Mouse (Mus musculus): ENCODE measurements at regions not wholly inside any gene's neighbourhood (a gene's known extent, or its start where the extent isn't known, plus 50 kb on each side); places are given as distances from the start of the nearest gene placed in this dataset.

DNA sequence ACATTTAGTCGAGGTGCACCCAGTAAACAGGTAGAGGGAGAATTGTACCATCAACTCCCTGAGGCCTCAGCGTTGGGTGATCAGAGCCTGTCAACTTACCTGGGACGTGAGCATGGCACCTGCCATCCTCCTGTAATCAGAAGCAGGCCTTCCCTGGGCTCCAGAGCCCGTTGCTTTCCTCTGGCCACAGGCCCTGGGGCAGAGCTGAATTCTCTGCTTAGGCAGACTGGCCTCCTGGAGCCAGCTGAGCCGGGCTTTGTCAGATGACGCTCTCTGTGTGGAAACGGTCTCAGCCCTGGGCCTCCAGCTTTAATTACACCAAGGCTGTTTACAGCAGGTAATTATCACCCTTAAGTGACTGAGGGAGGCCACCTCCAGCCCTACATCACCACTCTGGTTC, 92.6 kb upstream of the Pmepa1 start:
- DNase-seq (ENCODE audit: low spot score), result no peak

DNA sequence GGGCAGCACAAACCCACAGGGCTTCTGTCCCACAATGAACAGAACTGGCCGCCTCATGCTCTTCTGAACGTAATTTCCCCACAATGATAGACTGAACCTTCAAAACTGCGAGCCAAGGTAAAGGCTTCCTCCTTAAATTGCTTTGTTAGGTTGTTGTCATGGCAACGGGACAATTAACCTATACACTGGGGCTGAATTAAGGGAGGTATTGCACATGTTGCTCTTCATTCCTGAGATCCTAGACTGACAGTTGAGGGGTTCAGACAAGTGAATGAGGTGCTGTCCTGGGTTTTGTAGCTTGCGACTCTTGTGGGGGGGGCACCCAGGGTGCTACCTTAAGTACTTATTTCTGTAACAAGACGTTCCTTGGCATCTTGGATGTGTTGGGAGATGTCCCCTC, 100.6 kb upstream of the Pmepa1 start:
- no peak for DNase-seq (ENCODE audit: low spot score)

DNA sequence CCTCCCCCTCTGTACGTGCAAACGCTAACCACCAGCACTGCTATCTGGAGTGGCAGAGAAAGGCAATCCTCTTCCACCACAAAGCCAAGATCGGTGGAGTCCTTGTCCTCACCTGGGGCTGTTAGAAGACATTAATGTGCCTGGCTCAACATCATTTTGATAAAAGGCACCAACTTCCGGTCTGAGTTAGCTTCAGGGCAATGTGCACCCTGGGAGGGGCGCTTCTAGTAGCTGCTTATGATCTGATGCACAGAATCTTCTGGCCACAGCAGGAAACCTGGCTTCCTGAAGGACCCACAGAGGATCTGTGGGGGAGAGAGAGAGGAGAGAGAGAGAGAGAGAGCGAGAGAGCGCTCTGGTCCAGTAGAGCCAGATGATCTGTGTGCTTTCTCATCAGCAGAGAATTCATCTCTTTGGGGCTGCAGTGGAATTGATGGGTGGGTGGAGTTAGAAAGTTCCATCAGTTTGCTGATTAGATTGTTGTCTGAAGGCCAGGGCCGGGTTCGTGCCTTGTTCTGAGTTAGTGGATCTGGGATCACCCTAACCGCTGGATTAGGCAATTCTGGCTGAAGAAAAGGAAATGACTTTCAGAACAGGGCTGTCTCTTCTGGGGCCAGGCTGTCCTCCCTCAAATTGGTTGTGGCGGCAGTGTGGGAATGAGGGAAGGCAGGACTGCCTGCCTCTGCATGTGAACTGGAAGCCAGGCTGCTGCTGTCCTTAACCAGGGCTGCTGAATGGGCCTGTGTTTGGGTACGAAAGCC, 101.3 kb upstream of the Pmepa1 start:
- DNase-seq (ENCODE audit: low spot score), result peak; percentile 58

DNA sequence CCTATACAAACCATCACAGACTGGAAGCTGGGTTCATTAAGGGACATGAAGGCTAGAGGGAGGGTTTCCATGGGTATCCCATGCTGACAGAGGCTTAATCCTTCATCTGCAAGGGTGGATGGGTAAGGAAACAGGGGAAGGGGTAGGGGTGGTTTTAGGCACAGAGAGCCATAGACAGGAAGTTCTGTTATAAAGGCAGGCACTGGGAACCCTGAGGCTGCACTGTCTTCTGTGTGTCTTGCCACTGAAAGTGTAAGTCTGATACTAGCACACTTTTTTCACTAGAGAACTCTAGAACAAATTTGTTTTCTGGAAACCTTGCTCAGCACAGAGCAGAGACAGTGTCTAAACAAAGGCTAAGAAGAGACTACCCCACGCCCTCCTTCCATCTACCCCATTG, 103.4 kb upstream of the Pmepa1 start:
- DNase-seq (ENCODE audit: low spot score), result no peak

DNA sequence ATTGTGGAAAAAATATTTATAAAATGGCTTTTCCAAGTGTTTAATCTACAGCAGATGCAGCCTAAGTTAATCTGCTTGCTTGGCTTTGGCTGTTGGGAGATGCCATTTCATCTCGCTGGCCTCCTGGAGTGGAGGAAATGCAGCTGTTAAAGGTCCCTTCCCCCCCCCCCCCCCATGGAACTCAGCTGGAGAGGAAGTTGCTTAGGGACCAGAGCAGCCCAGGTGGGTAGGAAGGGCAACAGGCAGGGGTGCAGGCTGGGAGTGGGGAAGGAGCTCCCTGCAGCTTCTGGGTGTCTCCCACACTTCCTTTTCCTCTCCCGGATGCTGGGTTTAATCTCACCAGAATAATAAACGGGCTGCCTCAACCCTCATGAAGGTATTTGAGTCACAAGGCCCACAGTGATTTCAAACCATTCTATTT, 104.0 kb upstream of the Pmepa1 start:
- DNase-seq (ENCODE audit: low spot score), result no peak

DNA sequence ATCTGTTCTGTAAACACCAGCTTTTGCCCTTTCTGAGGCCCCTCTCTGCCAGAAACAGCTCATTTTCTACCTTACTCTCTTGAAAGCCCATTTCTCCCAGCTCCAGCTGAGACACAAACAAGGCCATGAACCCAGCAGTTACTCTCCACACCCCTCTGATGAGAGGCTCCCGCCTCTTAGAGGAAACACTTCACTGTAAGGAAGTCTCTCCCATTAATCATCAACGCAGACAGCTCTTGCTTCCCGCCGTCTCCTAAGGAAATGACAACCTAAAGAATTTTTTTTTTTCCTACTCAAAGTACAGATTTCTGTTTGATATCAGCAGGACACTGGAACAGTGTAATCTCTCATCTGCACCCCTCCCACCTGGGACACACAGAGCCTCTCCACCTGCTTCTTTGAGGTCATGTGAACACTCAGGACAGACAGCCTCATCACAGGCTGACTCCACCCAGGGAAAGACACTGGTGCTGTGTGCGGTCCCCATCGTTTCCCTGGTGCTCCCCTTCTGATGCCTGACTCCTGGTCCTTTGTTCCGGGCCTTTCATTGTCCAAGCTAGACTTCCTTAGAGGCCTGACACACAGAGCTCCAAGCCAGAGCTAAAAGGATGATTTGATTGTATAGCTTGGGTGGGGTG, 106.0 kb upstream of the Pmepa1 start:
- DNase-seq (ENCODE audit: low spot score), result no peak

DNA sequence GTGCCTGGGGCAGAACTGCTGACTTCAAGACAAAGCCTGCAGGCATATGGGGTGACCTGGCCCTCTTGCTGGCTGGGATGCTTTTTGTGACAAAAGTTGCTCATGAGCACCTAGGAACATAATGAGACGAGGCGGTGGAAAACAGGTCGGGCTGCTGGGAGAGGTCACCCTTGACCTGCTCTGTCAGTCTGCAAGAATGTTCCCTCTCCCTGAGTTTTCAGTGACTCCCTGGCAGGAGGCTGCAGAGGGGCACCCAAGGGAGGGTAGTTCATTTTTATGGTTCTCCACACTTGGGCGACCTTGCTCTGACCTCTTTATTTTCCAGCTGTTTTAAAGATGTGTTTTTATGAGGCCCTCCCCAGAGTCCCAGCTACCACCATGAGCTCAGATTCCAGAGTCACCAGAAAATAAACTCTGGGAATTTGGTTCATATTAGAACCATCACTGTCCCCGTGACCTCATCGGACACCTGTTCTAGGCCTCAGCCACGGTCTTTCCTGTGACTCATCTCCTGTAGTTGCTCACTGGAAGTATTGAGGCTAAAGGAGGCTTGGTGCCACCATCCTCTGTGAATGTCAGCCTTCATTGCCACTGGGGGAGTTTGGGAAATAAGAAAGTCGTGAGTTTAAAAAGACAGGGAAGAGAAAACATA, 108.7 kb upstream of the Pmepa1 start:
- DNase-seq (ENCODE audit: low spot score), result no peak

DNA sequence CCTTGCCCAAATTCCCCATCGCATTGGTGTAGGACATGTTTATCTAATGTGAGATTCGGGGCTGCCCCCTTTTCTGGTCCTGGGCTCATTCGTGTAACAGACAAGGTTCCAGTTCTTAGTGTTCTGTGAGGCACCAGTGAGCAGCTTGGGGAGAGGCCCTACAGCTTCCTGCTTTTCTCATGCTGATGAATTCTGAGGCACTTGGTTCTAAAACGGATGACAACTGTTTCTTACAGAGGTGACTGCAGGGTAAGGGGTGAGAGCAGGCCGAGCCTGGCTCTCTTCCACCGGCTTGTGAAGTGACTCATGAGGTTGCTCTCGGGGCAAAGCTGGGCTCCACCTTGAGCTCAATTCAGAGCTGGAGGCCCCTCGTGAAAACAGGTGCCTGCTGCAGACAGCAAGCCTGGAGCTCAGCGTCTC, 109.4 kb upstream of the Pmepa1 start:
- peak; percentile 25 for DNase-seq (ENCODE audit: low spot score)

DNA sequence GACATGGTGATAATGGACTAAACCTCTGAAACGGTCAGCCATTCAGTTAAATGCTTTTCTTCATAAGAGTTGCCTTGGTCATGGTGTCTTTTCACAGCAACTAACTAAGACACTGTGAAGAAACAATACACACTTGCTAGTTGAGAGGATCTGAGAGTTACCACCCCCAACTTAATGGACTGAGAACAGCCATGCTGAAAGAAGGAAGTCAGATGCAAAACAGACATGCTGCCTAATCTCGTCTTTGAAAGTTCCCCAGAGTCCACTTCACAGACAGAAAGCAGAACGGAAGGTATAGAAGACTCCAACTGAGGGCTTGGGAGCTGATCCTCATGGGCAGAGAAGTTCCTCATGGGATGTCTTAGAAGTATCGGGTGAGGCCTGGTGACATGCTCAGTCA, 111.8 kb upstream of the Pmepa1 start:
- no peak for DNase-seq (ENCODE audit: low spot score)

DNA sequence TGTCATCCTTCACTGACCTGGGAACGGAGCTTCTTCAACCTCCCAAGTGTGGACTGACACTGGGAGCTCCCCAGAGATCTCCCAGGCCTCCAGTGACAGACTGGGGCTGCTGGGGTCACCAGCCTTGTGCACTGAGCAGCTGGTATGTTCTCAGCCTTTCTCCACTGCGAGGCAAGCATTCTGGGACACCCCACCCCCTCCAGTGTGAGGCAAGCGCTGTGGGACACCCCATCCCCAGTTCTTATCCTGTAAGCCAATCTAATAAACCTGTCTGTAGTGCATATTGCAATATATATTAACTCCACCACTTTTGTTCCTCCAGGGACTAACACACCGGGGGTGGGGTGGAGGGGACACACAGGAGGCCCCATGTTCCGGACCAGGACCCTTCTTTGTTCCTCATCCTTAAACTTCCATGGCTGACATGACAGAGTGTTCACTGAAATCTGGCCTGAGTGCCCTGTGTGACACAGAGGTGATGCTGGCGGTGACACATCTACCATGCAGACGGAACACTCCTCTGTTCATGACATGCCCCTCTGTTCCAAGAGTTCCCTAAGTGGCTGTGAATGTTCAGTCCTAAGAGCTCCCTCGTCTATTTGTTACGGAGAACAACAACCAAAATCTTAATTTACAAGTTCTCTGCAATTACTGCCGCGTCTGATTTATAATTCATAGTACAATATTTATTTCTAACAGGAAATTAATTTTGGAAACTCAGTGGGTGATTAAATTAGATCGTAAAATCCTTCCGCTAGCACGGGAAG, 116.4 kb upstream of the Pmepa1 start:
- DNase-seq (ENCODE audit: low spot score), result no peak

DNA sequence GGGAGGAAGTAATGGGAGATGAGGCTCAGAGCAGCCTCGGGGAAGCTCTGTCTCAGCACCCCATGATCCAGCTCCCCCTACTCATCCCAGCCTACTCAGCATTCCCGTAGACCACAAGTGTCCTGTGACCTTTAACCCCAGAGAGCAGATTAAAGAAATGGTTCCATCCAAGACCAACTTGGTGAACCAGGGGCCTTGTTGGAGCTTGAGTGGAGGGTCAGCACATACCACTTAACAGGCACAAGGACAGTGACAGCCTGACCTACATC, 116.9 kb upstream of the Pmepa1 start:
- no peak for DNase-seq (ENCODE audit: low spot score)

DNA sequence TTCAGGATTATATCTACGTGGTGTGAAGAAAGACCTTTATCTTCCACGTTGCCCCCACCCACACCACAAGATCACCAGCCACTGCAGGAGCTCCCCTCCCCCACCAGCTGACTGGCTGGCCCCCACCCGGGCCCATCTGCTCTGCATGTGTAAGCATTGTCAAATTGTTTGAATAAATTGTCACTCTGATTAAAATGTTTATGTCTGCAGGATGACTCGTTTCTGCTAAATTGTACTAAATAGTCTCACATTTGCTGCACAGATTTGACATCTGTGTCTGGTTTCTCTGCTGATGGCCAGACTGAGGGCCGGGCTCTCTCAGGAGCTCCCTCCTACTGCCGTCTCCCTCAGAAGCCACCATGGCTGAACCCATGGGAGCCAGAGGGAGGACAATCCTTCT, 119.2 kb upstream of the Pmepa1 start:
- no peak for DNase-seq (ENCODE audit: low spot score)

DNA sequence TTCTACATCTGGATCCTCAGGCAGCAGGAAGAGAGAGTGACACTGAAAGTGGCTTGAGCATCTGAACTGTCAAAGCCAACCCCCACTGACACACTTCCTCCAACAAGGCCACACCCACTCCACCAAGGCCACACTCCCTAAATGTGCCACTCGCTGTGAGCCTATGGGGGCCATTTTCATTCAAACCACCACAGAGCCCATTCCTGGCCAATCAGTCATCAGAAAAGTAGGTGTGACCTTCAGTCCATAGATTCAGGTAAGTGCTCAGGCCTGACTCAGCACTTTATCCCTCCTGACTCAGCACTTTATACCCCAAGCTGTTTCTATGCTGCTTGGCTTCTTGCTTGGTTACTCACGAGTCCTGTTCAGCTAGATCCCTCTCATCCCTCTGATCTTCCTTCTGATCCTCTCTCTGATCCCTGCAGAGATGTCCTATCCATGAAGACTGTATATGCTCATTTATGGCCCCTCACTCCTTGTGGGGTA, 121.6 kb upstream of the Pmepa1 start:
- no peak for DNase-seq (ENCODE audit: low spot score)

DNA sequence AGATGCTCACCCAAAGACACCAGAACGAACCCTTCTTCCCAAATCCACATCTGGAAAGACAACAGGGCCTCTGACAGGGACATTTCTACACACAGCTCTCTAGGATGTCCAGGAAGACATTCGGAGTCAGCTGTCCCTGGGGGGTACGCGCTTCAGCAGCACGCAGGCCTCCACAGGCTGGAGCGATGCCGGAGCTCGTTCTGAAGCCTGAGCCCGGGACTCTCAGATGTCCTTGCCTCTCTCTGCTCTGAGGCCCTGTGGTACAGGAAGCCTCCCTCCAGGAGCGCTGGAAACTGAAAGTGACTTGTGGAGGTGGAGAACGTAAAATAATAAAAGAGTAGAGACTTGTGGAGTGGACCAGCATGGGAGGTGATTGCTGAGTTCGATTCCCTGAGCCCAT, 116.8 kb upstream of the 1700021F07Rik start:
- DNase-seq (ENCODE audit: low spot score), result no peak

DNA sequence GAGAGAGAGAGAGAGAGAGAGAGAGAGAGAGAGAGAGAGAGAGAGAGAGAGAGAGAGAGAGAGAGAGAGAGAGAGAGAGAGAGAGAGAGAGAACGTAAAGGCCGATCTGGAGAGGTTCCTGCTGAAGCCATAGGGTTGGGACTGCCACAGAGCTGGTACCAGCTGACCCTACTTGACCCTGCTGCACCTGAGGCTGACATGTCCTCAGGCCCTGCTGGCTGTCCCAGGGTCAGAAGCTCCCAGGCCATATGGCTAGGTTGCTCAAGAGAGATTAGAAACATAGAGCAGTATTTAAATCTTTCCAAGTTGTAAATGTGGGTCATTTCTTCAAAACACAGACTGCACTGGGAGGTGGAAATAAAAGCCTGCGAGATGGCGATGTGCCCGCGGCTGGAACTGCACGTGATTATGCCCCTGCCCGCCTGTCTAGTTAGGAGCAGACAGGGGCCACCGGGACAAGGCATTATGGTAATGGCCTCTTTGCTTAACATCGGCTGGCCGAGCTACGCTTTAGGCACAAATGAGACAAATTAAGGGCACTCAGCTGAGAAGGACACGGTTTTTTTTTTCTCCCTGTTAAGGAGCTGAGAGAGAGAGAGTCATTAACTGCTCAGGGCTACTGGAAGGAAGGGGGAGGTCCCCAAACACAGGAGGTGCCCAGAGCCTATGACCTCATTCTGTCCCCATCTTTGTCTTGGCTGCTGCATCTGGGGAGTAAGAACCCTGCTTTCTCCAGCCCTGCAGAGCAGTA, 115.9 kb upstream of the 1700021F07Rik start:
- no peak for DNase-seq (ENCODE audit: low spot score)

DNA sequence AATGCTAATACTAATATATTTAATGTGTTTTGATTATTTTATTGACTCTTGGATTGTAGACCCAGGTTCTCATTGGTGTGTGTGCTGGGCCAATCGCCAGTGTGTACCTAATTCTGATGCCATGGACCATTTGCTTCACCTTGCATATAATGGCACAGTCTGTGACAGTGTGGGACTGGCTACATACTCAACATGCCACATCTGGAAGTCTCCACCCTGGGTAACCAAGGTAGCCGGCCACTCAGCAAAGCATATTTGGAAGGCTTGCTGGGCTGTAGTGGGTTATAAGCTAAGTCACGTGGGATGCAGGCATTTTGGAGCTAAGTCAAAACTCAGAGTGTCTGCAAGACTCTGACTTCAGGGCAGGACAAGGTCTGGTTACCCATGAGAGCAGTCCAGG, 115.3 kb upstream of the 1700021F07Rik start:
- no peak for DNase-seq (ENCODE audit: low spot score)

DNA sequence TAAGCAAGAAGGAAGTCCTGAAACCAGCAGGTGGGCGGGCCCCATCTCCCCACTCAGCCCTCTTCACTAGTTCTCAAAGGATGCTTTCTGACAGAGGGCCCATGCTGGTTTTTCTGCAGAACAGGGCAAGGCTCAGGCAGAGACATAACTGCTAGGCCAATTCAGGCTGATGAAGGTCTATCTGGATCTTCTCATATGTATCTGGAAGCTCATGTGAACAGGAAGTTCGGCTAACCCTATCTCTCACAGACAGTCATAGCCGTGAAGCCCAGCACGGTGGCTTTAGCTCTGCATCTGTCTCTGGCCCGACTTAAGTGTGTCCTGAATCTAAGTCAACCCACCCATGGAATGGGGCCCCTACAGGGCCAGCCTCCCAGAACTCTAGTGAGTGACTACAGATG, 113.7 kb upstream of the 1700021F07Rik start:
- DNase-seq (ENCODE audit: low spot score), result peak; percentile 30

DNA sequence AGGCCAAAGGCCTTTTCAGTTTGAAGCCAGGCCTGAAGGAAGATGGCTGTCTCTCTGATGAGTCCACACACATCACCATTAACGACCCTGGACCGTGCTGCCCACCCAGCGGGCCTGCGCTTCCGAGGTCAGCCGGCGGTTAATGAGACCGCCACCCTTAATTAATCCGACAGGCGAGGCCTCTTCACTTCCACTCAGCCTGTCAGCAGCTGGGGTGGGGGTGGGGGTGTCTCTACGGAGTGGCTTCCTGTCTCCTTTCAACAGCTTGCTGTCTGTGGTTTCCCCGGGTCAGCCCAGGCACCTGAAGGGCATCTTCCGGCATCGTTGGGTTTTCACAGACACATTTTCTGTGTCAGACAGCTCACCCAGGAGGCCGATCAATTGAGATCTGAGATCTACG, 113.0 kb upstream of the 1700021F07Rik start:
- DNase-seq (ENCODE audit: low spot score), result peak; percentile 87

DNA sequence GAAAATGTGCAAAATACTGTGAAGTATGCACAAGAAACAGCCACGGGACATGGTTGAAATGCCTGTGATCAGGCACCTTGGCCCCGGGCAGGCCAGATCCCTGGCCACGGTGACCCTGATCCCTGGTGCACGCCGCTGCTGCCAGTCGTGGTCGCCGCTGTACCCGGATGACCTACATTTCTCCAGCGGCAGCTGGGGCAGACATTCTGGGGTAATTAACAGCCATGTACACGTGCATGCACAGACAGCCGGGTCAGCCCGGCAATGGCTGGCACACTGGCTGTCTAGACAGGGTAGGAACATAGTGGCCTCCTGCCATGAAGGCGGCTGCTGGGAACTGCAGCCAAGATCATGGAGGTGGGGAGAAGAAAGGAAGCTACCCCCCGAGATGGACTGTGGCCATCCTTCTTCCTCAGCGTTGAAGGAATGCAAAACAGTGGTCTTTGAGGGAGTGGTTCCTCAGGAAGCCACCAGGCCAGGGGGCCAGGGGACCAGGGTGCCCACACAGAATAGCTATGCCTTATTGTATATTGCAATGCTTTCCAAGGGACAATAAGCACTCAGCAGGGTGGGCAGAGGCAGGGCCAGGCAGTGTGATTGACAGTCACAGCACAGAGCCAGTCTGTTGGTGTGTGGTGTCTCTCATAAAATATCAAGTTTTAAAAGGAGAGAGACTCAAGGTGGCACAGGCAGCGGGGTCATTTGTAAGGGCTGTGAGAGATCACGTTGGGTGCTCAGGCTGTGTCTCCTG, 108.3 kb upstream of the 1700021F07Rik start:
- DNase-seq (ENCODE audit: low spot score), result no peak

DNA sequence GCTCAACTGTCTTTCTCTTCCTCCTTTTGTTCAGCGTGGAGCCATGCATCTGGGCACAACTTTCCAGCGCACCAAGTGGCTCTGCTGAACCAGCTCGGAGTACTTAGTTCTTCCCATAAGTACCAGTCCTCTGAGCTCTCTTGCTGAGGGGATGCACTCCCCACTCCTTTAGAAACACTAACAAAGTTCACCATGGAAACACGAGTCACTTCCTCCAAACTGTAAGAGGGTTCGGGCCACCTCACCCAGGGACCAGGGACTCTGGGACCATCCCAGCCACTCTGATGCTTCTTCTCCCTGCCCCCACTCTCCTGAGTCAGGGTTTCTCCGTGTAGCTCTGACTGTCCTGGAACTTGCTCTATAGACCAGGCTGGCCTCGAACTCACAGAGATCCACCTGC, 107.0 kb upstream of the 1700021F07Rik start:
- DNase-seq (ENCODE audit: low spot score), result no peak

DNA sequence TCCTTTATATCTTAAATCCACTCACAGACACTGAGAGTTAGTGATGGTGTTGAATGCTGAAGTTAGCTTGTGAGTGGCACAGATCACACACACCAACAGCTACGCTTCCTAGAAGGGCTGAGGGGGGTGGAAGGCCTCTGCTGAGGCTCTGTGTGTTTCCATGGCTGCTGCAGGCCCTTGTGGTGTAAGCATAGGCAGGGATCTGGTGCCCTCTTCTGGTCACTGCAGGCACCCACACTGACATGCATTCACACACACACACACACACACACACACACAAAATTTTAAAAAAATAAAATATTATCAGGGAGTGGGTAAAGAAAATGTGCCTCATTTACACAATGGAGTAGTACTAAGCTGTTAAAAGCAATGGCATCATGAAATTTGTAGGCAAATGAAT, 105.5 kb upstream of the 1700021F07Rik start:
- DNase-seq (ENCODE audit: low spot score), result peak; percentile 37

All from T-cell, adult 2 months (primary cell).